Mouse (Mus musculus) ES-E14 (cell line): ENCODE results near the gene Matn1. TPM values are rescaled to one million over a fixed set of nuclear protein-coding genes. Genes with fewer than 3 reads are reported as not detected.

ENCODE experiments used
- DNase-seq: peaks from one replicate; pipeline ENCODE4 v3.0.0-alpha.2; 2013; ENCODE audit warnings: low read depth, low spot score
- H3K27ac ChIP-seq: 2 replicates; pipeline ENCODE4 v1.5.1; 2012; ENCODE audit warnings: low read depth, mild to moderate bottlenecking, low read length, moderate library complexity, mixed read lengths; ENCODE audit not compliant: poor library complexity, insufficient read depth, severe bottlenecking
- H3K36me3 ChIP-seq: 2 replicates; pipeline ENCODE4 v1.6.1; 2012; ENCODE audit warnings: mild to moderate bottlenecking, low read length, moderate library complexity, mixed read lengths; ENCODE audit not compliant: control insufficient read depth, poor library complexity, insufficient read depth, severe bottlenecking
- H3K4me1 ChIP-seq, 2 experiments: fragments of 150-350 bp in 1 of 2; sonication (generic) in 1 of 2; 2 replicates each; pipeline ENCODE4 v1.6.1; 2012; ENCODE audit warnings: low read length in 2 of 2, mild to moderate bottlenecking in 1 of 2, mixed read lengths in 1 of 2; ENCODE audit not compliant: control insufficient read depth in 2 of 2, insufficient read depth in 2 of 2, poor library complexity in 1 of 2
- H3K4me3 ChIP-seq, 2 experiments: fragments of 150-350 bp in 1 of 2; sonication (generic) in 1 of 2; 2 replicates each; pipeline ENCODE4 v1.5.1; 2012; ENCODE audit warnings: low read length in 2 of 2, low read depth in 1 of 2, mild to moderate bottlenecking in 1 of 2, mixed read lengths in 1 of 2; ENCODE audit not compliant: insufficient read depth in 1 of 2, poor library complexity in 1 of 2, severe bottlenecking in 1 of 2
- H3K9ac ChIP-seq: 2 replicates; pipeline ENCODE4 v1.6.1; 2012; ENCODE audit warnings: low read depth, mild to moderate bottlenecking, low read length, mixed read lengths; ENCODE audit not compliant: poor library complexity, insufficient read depth, severe bottlenecking
- H3K9me3 ChIP-seq: fragments of 150-350 bp; sonication (generic); 2 replicates; pipeline ENCODE4 v1.6.1; 2012; ENCODE audit warnings: low read depth, mild to moderate bottlenecking, low read length; ENCODE audit not compliant: control insufficient read depth, insufficient read depth
- CHD2 ChIP-seq: IDR thresholded peaks from 2 replicates; pipeline ENCODE4 v1.6.1; 2014; ENCODE audit warnings: mild to moderate bottlenecking, low read depth, low read length, inconsistent platforms
- HCFC1 ChIP-seq: IDR thresholded peaks from 2 replicates; pipeline ENCODE4 v1.6.1; 2012; ENCODE audit warnings: low read length, inconsistent platforms, borderline replicate concordance; ENCODE audit not compliant: insufficient read depth
- MAFK ChIP-seq: IDR thresholded peaks from 2 replicates; pipeline ENCODE4 v1.6.1; 2014; ENCODE audit warnings: mild to moderate bottlenecking, low read depth, low read length, inconsistent platforms; ENCODE audit not compliant: insufficient read depth
- ZC3H11A ChIP-seq: IDR thresholded peaks from 2 replicates; pipeline ENCODE4 v1.6.1; 2012; ENCODE audit warnings: low read depth, mild to moderate bottlenecking, inconsistent platforms, low read length, borderline replicate concordance
- ZNF384 ChIP-seq: IDR thresholded peaks from 2 replicates; pipeline ENCODE4 v1.6.1; 2012; ENCODE audit warnings: low read depth, low read length, inconsistent platforms
- in situ Hi-C, 2 experiments: fragments of 600-800 bp; cut with MboI; formaldehyde crosslinking; loops; one replicate each; pipeline ENCODE4 v1.15.1; 2025; ENCODE audit warnings: low sequenced_read_pairs in 2 of 2, inconsistent platforms in 1 of 2; ENCODE audit not compliant: unreplicated experiment in 2 of 2
- total RNA-seq: library from RNA; depleted of rRNA; stranded (reverse); fragments of 300-350 nt; gene quantifications from 2 replicates; pipeline ENCODE4 v1.2.3, GENCODE M21; 2012

The Matn1 gene
- total RNA-seq, 1 experiment = 2.0 TPM

DNA sequence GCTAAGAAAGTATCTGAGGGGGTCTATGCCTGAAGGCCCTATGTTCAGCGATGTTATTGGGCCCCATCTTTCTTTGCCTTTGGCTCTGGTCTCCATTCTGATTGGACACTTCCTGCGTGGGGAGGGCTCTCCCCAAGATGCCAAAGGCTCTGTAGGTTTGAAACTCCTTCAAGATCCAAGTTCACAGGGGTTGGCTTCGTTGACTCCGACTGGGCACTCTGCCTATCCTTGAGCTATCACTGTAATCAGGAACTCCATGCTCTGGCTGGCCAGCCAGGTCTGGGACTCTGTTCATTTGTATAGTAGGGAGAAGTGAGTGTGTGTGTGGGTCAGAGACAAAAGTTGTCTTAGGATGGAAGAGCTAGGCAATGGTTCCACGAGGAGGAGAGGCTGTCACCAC lies 14.6 kb downstream of the Matn1 start:
- no peak for DNase-seq
- Histone ChIP-seq H3K4me3 (no peak overlapping the region), H3K9ac (no peak overlapping the region), H3K27ac (no peak overlapping the region), H3K4me1 (no peaks in the 10 kb centered on the region), H3K9me3 (no peaks in the 10 kb centered on the region), H3K36me3 (no peaks in the 10 kb centered on the region)
- in situ Hi-C loops = loop anchor here (25.0 kb wide), 2 partner anchors 178 to 878 kb away; partner anchors contain the start of genes Mecr (in 1 of the 2) and Ptpru (in 1 of the 2)
- TF ChIP-seq CHD2 = no peak
- TF ChIP-seq ZNF384 = no peak
- no peak for TF ChIP-seq ZC3H11A
- no peak for TF ChIP-seq MAFK
- no peak for TF ChIP-seq HCFC1

DNA sequence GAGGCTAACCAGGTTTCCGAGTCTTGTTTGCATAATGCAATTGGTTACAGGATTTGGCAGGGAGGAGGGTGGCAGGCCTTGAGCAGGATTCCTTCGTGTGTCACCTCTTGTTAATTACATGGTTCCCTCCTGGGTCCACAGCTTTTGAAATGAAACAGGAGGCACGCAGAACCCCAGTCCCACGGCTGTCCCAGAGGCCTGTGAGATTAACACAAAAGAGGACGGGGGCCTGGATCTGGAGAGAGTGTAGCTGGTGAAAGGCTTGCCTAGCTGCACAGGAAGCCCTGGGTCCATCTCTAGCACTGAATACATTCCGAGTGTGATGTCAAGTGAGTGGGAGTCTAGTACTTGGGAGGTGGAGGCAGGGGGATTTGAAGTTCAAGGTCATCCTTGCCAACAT lies 15.5 kb downstream of the Matn1 start:
- Histone ChIP-seq H3K4me1 (no peaks in the 10 kb centered on the region), H3K27ac (no peak overlapping the region), H3K9me3 (no peaks in the 10 kb centered on the region), H3K9ac (no peak overlapping the region), H3K36me3 (no peaks in the 10 kb centered on the region), H3K4me3 (no peak overlapping the region)
- in situ Hi-C loops = loop anchor here (5.0 to 25.0 kb wide), 4 partner anchors 75 to 878 kb away; partner anchors contain the start of genes Mecr (in 1 of the 2) and Ptpru (in 1 of the 2)
- TF ChIP-seq CHD2 = no peak
- TF ChIP-seq ZNF384 = no peak
- no peak for TF ChIP-seq HCFC1
- TF ChIP-seq MAFK = no peak
- TF ChIP-seq ZC3H11A = no peak
- DNase-seq = no peak

DNA sequence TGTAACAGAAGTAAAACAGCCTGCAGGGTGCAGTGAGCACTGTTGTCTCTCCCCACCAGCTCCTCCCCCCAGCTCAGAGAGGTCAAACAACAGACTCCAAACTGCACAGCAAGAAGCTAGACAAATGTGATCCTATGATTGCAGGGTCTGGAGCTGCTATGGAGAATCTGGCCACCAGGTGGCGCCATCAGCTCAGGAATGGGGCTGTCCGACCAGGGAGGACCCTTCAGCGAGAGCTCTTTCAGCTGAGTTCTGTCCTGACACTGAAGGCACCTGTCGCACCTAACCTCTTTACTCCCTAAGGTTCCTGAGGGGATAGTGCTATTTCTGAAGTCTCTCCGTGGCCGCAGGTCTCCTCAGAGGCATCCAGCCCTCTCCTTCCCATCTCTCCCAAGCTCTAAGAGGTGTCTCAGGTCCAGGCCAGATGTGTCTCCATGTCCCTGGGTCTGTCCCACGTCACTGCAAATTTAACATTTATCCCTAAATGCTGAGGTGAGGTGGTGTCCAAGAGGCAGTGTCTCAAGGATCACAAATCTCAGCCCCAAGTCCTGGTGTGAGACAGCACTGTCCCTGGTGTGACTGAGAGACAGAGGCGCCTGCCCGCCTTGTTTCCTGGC lies 16.0 kb downstream of the Matn1 start:
- peak; percentile 62 for DNase-seq
- Histone ChIP-seq H3K4me3 (no peak overlapping the region), H3K36me3 (no peaks in the 10 kb centered on the region), H3K9ac (no peak overlapping the region), H3K4me1 (no peaks in the 10 kb centered on the region), H3K27ac (no peak overlapping the region), H3K9me3 (no peaks in the 10 kb centered on the region)
- in situ Hi-C loops = loop anchor here (5.0 to 25.0 kb wide), 4 partner anchors 75 to 877 kb away; partner anchors contain the start of genes Mecr (in 1 of the 2) and Ptpru (in 1 of the 2)
- TF ChIP-seq HCFC1 (no peak), MAFK (no peak), ZC3H11A (peak; percentile 99), CHD2 (no peak)

DNA sequence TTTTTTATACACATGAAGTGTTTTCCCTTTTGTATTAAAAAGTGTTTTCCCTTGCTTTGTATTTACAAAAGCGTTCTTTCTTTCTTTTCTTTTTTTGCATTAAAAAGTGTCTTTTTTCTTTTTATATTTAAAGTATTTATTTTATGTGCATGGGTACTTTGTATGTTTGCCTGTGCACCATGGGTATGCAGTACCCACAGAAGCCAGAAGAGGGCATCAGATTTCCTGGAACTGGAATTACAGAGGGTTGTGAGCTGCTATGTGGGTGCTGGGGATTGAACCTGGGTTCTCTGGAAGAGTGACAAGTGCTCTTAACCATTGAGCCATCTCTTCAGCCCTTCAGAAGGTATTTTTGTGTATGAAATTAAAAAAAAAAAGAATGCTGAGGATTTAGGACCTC lies 27.1 kb downstream of the Matn1 start:
- Histone ChIP-seq H3K27ac (no peak overlapping the region), H3K9me3 (no peaks in the 10 kb centered on the region), H3K4me1 (no peaks in the 10 kb centered on the region), H3K36me3 (no peaks in the 10 kb centered on the region), H3K4me3 (no peak overlapping the region), H3K9ac (no peak overlapping the region)
- no peak for DNase-seq
- in situ Hi-C loops = loop anchor here (25.0 kb wide), 2 partner anchors 166 to 866 kb away; partner anchors contain the start of genes Mecr (in 1 of the 2) and Ptpru (in 1 of the 2)
- TF ChIP-seq CHD2 (no peak), HCFC1 (no peak), MAFK (no peak), ZC3H11A (no peak), ZNF384 (no peak)

DNA sequence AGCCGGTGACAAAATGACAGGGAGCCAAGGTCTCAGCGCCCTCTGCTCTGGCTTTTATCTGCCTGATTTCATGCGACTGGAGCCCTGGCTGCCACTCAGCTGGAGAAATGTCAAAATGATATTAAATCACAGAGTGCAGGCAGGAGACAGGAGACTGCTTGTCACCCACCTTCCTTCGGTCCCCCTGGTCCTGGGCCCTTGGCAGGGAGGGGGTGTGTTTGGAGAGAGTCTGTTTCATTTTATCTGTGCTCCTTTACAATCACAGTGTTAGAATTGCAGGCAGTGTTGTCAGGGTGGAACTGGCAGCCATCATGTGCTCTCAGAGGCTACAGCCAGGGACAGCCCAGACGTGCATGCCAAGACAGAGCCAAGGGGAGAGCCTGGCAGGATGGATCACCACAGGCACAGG lies 28.2 kb downstream of the Matn1 start:
- no peaks in the 10 kb centered on the region for H3K36me3 ChIP-seq
- no peaks in the 10 kb centered on the region for H3K4me1 ChIP-seq
- H3K9me3 ChIP-seq = no peaks in the 10 kb centered on the region
- in situ Hi-C loops = loop anchor here (25.0 kb wide), 2 partner anchors 165 to 865 kb away; partner anchors contain the start of genes Mecr (in 1 of the 2) and Ptpru (in 1 of the 2)
- H3K9ac ChIP-seq = no peak overlapping the region
- no peak overlapping the region for H3K4me3 ChIP-seq
- DNase-seq = no peak
- no peak overlapping the region for H3K27ac ChIP-seq
- no peak for TF ChIP-seq MAFK
- no peak for TF ChIP-seq ZC3H11A
- no peak for TF ChIP-seq HCFC1
- TF ChIP-seq ZNF384 = no peak
- TF ChIP-seq CHD2 = no peak
